Mouse (Mus musculus): ENCODE results near the gene 9030025P20Rik. TPM values are rescaled to one million over a fixed set of nuclear protein-coding genes. Genes with fewer than 3 reads are reported as not detected.
"Not testable (repeated sequence)": the region's sequence is repeated elsewhere in the genome, so short reads cannot be mapped to it uniquely, and the experiment has no call there.

The 9030025P20Rik gene
- total RNA-seq (2021): 1 to 10 TPM; 3.7 to 4.9 TPM

GRCm38 (mm10) chr17:14978362-14979038, at the start of gene 9030025P20Rik, which contains the start of gene Gm3417:
Gene 9030025P20Rik, plus strand, starts transcription at chr17:14978468.
Gene Gm3417, minus strand, starts transcription at chr17:14978790.
- DNase-seq (ENCODE audit: extremely low spot score in 1 of 2, low spot score in 2 of 2); intact Hi-C loops (cut with DNase I): not testable (repeated sequence)

GRCm38 (mm10) chr17:14928631-14929030, 49.6 kb upstream of the 9030025P20Rik start:
- no peak for DNase-seq (ENCODE audit: extremely low spot score in 1 of 2, low spot score in 2 of 2)
- intact Hi-C loops (cut with DNase I): no loop called here

- DNase-seq (ENCODE audit: extremely low spot score in 1 of 2, low spot score in 2 of 2): no peak
- intact Hi-C loops (cut with DNase I): no loop called here
These were observed 47.6 kb upstream of the 9030025P20Rik start for GRCm38 (mm10) chr17:14930697-14931096.

- intact Hi-C loops (cut with DNase I): no loop called here
- no peak for DNase-seq (ENCODE audit: extremely low spot score in 1 of 2, low spot score in 2 of 2)
These were observed 46.8 kb upstream of the 9030025P20Rik start for GRCm38 (mm10) chr17:14931469-14931868.

GRCm38 (mm10) chr17:14935280-14935679, 43.0 kb upstream of the 9030025P20Rik start:
- intact Hi-C loops (cut with DNase I); DNase-seq (ENCODE audit: extremely low spot score in 1 of 2, low spot score in 2 of 2): not testable (repeated sequence)

- intact Hi-C loops (cut with DNase I): no loop called here
- DNase-seq (ENCODE audit: extremely low spot score in 1 of 2, low spot score in 2 of 2): no peak
These were observed 42.2 kb upstream of the 9030025P20Rik start for GRCm38 (mm10) chr17:14935841-14936605.

- intact Hi-C loops (cut with DNase I): not testable (repeated sequence)
These were observed 36.1 kb upstream of the 9030025P20Rik start for GRCm38 (mm10) chr17:14942181-14942580.

GRCm38 (mm10) chr17:14943009-14943728, 35.1 kb upstream of the 9030025P20Rik start, which contains the start of the genes Wdr27 and 1600012H06Rik:
Gene Wdr27, minus strand, starts transcription at chr17:14943158.
Gene 1600012H06Rik, plus strand, starts transcription at chr17:14943184.
- DNase-seq (ENCODE audit: extremely low spot score in 1 of 2, low spot score in 2 of 2): peak; percentile 98 to 99
- intact Hi-C loops (cut with DNase I): no loop called here

More at GRCm38 (mm10) chr17:14942181-14942580, 36.1 kb upstream of the 9030025P20Rik start:
- not testable (repeated sequence) for DNase-seq (ENCODE audit: extremely low spot score in 1 of 2, low spot score in 2 of 2)

- DNase-seq (ENCODE audit: extremely low spot score in 1 of 2, low spot score in 2 of 2): no peak
- intact Hi-C loops (cut with DNase I): no loop called here
These were observed 34.6 kb upstream of the 9030025P20Rik start for GRCm38 (mm10) chr17:14943729-14944059.

GRCm38 (mm10) chr17:14944551-14944950, 33.7 kb upstream of the 9030025P20Rik start:
- intact Hi-C loops (cut with DNase I): no loop called here
- no peak for DNase-seq (ENCODE audit: extremely low spot score in 1 of 2, low spot score in 2 of 2)

GRCm38 (mm10) chr17:14949161-14949827, 29.0 kb upstream of the 9030025P20Rik start:
- DNase-seq (ENCODE audit: extremely low spot score in 1 of 2, low spot score in 2 of 2): no peak
- intact Hi-C loops (cut with DNase I): no loop called here

- DNase-seq (ENCODE audit: extremely low spot score in 1 of 2, low spot score in 2 of 2): no peak
- intact Hi-C loops (cut with DNase I): no loop called here
These were observed 24.8 kb upstream of the 9030025P20Rik start for GRCm38 (mm10) chr17:14953452-14953851.

GRCm38 (mm10) chr17:14958686-14959327, 19.5 kb upstream of the 9030025P20Rik start:
- no peak for DNase-seq (ENCODE audit: extremely low spot score in 1 of 2, low spot score in 2 of 2)
- intact Hi-C loops (cut with DNase I): no loop called here

- DNase-seq (ENCODE audit: extremely low spot score in 1 of 2, low spot score in 2 of 2): no peak
- intact Hi-C loops (cut with DNase I): no loop called here
These were observed 18.3 kb upstream of the 9030025P20Rik start for GRCm38 (mm10) chr17:14959979-14960378.

- intact Hi-C loops (cut with DNase I): no loop called here
- peak in 1 of 2 experiments; percentile 58 for DNase-seq (ENCODE audit: extremely low spot score in 1 of 2, low spot score in 2 of 2)
These were observed 17.7 kb upstream of the 9030025P20Rik start for GRCm38 (mm10) chr17:14960520-14960919.

- intact Hi-C loops (cut with DNase I): not testable (repeated sequence)
These were observed 17.2 kb upstream of the 9030025P20Rik start, which contains the start of gene Phf10 for GRCm38 (mm10) chr17:14960951-14961556. Gene Phf10, minus strand, starts transcription at chr17:14961273.

GRCm38 (mm10) chr17:14961557-14962154, 16.6 kb upstream of the 9030025P20Rik start:
- intact Hi-C loops (cut with DNase I); DNase-seq (ENCODE audit: extremely low spot score in 1 of 2, low spot score in 2 of 2): not testable (repeated sequence)

More at GRCm38 (mm10) chr17:14960951-14961556, 17.2 kb upstream of the 9030025P20Rik start, which contains the start of gene Phf10:
- DNase-seq (ENCODE audit: extremely low spot score in 1 of 2, low spot score in 2 of 2): peak in 1 of 2 experiments; percentile 57

Measured in left cerebral cortex, postnatal 10 days (tissue).